Mouse (Mus musculus): Measurements from ENCODE around the gene Dnajc4. TPM values are rescaled to one million over a fixed set of nuclear protein-coding genes. Genes with fewer than 3 reads are reported as not detected.
A peak's percentile ranks its signal among the peaks of the same experiment; 100 is the strongest.

The Dnajc4 gene
- polyA plus RNA-seq, 1 experiment from 2014 or later: 26.3 TPM

DNA sequence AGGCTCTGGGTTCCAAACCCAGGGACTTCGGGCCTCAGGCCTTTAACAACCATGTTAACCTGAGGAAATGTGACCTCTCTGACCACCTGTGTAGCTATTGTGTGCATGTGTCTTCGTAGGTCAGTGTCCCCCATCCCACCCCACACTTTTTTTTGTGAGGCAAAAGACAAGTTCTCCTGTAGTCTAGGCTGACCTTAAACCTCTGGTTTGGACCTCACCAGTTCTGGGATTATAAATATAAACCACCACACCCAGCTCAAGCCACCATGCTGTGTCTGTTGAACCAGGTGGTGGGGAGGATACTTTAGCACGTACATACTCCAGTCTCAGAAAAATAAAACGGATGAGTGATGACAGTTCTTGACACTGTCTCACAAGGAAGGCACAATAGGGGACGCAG is 42.4 kb downstream of the Dnajc4 start:
- Histone ChIP-seq H3K9me3 (replicated peaks; ENCODE audit: control insufficient read depth, low read length) (no peaks in the 10 kb centered on the region), H3K27ac (ENCODE audit: low read depth, low read length) (peak overlapping the region; percentile 96; the same call in 1 of the 2 replicates), H3K36me3 (ENCODE audit: control insufficient read depth, insufficient read depth, low read length) (0 out of 2 replicates have a peak, but pooled peaks cover 3% of the 10 kb centered on the region), H3K27me3 (ENCODE audit: control insufficient read depth, insufficient read depth, low read length) (no peaks in the 10 kb centered on the region), H3K4me1 (ENCODE audit: control insufficient read depth, insufficient read depth, low read length) (peaks cover 22% of the 10 kb centered on the region), H3K4me3 (ENCODE audit: low read depth, low read length) (peak overlapping the region; percentile 70), H3K4me2 (peak overlapping the region; percentile 94), H3K9ac (ENCODE audit: low read depth, low read length) (peak overlapping the region; percentile 83; the same call in 1 of the 2 replicates)
- 58% methylated on average over 5 of the region's 5 CpGs for WGBS (ENCODE audit: insufficient replicate concordance)
- no peak for ATAC-seq (replicated peaks; ENCODE audit: insufficient number of reproducible peaks, low FRiP score, low TSS enrichment)

DNA sequence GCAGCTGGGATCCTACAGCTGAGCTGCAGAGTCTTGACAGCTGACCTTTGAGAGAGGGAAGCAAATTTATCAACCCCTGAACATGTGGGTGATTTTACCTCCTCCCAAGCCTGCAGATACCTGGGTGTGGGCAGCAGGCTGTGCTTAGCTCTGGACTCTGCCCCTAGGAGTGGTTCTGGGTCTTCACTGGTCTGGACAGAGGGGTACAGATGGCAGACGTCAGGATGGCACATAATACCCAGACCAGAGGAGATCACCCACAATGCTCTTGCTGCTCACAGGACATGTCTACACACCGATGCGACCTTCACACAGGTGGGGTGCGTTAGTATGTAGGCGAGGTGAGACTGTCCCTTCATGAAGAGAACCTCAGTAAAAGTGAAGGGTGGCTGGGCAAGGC is 42.8 kb downstream of the Dnajc4 start:
- no peaks in the 10 kb centered on the region for H3K36me3 ChIP-seq (ENCODE audit: control insufficient read depth, insufficient read depth, low read length)
- WGBS (ENCODE audit: insufficient replicate concordance): 85% methylated on average over 5 of the region's 5 CpGs
- H3K4me1 ChIP-seq (ENCODE audit: control insufficient read depth, insufficient read depth, low read length): peaks cover 20% of the 10 kb centered on the region
- ATAC-seq (replicated peaks; ENCODE audit: insufficient number of reproducible peaks, low FRiP score, low TSS enrichment): no peak
- H3K9ac ChIP-seq (ENCODE audit: low read depth, low read length): 0 out of 2 replicates have a peak overlapping the region, but pooled peaks have one; percentile 12
- H3K9me3 ChIP-seq (replicated peaks; ENCODE audit: control insufficient read depth, low read length): no peaks in the 10 kb centered on the region
- no peak overlapping the region for H3K27ac ChIP-seq (ENCODE audit: low read depth, low read length)
- H3K4me3 ChIP-seq (ENCODE audit: low read depth, low read length): no peak overlapping the region
- no peaks in the 10 kb centered on the region for H3K27me3 ChIP-seq (ENCODE audit: control insufficient read depth, insufficient read depth, low read length)
- no peak overlapping the region for H3K4me2 ChIP-seq

DNA sequence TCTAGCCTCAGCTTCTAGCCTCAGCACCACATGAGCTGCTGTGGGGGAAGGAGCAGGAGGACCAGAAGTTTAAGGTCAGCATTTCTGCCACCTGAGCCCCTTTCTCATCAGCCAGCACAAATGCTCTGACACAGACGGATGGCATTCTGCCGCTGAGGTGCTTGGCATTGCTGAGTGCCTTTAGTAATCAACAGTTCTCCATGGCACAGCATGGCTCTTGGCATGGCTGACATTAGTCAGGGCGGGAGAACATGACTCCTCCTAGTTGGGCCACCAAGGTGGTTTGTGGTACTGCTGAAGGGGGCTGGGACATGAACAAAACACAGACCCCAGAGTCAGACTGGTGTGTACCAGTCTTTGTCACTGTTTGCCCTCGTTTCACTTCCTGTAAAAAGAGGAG is 44.2 kb downstream of the Dnajc4 start:
- no peak for ATAC-seq (replicated peaks; ENCODE audit: insufficient number of reproducible peaks, low FRiP score, low TSS enrichment)
- Histone ChIP-seq H3K9ac (ENCODE audit: low read depth, low read length) (no peak overlapping the region), H3K4me3 (ENCODE audit: low read depth, low read length) (no peak overlapping the region), H3K27me3 (ENCODE audit: control insufficient read depth, insufficient read depth, low read length) (no peaks in the 10 kb centered on the region), H3K4me1 (ENCODE audit: control insufficient read depth, insufficient read depth, low read length) (peaks cover 19% of the 10 kb centered on the region), H3K27ac (ENCODE audit: low read depth, low read length) (no peak overlapping the region), H3K9me3 (replicated peaks; ENCODE audit: control insufficient read depth, low read length) (no peaks in the 10 kb centered on the region), H3K36me3 (ENCODE audit: control insufficient read depth, insufficient read depth, low read length) (no peaks in the 10 kb centered on the region), H3K4me2 (no peak overlapping the region)
- 81% methylated on average over 4 of the region's 4 CpGs for WGBS (ENCODE audit: insufficient replicate concordance)

DNA sequence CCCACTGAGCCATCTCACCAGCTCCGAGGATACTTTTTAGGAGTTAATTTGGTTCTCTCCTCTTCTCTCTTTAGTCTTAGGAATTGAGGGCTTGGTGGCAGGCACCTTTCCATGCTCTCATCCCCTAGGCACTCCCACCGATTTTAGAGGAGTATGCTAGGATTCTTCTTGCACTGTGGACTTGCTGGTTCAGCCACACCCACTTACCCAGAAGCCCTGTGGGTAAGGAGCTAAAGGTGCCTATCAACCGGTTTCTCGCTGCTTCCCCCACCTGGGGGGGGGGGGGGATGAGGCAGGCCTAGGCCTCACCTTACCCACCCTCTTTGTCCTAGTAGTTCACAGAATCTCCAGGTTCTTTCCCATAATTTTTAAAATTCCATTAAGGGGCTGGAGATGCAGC is 44.6 kb downstream of the Dnajc4 start:
- no peak for ATAC-seq (replicated peaks; ENCODE audit: insufficient number of reproducible peaks, low FRiP score, low TSS enrichment)
- Histone ChIP-seq H3K9ac (ENCODE audit: low read depth, low read length) (no peak overlapping the region), H3K4me3 (ENCODE audit: low read depth, low read length) (no peak overlapping the region), H3K36me3 (ENCODE audit: control insufficient read depth, insufficient read depth, low read length) (no peaks in the 10 kb centered on the region), H3K9me3 (replicated peaks; ENCODE audit: control insufficient read depth, low read length) (no peaks in the 10 kb centered on the region), H3K4me1 (ENCODE audit: control insufficient read depth, insufficient read depth, low read length) (peaks cover 19% of the 10 kb centered on the region), H3K27me3 (ENCODE audit: control insufficient read depth, insufficient read depth, low read length) (no peaks in the 10 kb centered on the region), H3K27ac (ENCODE audit: low read depth, low read length) (no peak overlapping the region), H3K4me2 (no peak overlapping the region)
- WGBS (ENCODE audit: insufficient replicate concordance): 60% methylated on average over 4 of the region's 4 CpGs

DNA sequence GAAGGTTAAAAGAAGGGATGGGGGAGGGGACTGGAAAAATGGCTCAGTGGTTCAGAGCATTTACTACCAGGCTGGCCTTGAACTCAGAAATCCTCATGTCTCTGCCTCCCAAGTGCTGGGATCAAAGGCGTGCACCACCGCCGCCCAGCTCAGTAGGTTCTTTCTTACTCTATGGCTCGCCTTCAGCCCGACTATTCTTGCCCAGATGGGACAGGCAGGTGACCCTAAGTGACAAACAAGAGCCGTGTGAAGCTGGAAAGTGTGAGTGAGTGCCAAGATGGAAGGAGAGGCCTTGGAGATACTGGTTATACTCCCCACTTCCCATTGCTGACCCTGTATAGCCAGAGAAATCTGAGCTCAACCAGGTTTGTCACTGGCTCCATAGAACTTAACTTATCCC is 48.7 kb downstream of the Dnajc4 start:
- H3K27ac ChIP-seq (ENCODE audit: low read depth, low read length): no peak overlapping the region
- no peaks in the 10 kb centered on the region for H3K27me3 ChIP-seq (ENCODE audit: control insufficient read depth, insufficient read depth, low read length)
- ATAC-seq (replicated peaks; ENCODE audit: insufficient number of reproducible peaks, low FRiP score, low TSS enrichment): no peak
- H3K36me3 ChIP-seq (ENCODE audit: control insufficient read depth, insufficient read depth, low read length): no peaks in the 10 kb centered on the region
- no peak overlapping the region for H3K4me3 ChIP-seq (ENCODE audit: low read depth, low read length)
- peaks cover 18% of the 10 kb centered on the region for H3K4me1 ChIP-seq (ENCODE audit: control insufficient read depth, insufficient read depth, low read length)
- H3K9ac ChIP-seq (ENCODE audit: low read depth, low read length): no peak overlapping the region
- no peaks in the 10 kb centered on the region for H3K9me3 ChIP-seq (replicated peaks; ENCODE audit: control insufficient read depth, low read length)
- WGBS (ENCODE audit: insufficient replicate concordance): 85% methylated on average over 6 of the region's 6 CpGs
- H3K4me2 ChIP-seq: no peak overlapping the region

DNA sequence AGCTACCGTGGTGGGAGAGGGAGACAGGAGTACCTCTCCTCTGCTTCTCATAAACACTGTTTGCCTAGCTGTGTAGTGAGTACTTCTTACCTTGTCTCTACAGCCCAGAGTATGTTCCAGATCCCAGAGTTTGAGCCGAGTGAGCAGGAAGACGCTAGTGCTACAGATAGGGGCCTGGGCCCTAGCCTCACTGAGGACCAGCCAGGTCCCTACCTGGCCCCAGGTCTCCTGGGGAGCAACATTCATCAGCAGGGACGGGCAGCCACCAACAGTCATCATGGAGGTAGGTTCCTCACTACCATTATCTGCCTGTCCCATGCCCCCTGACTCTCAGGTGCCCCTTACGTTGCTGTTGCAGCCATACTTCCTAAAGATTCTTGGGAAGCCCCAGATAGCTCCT is 49.6 kb downstream of the Dnajc4 start:
- H3K9ac ChIP-seq (ENCODE audit: low read depth, low read length): peak overlapping the region; percentile 89
- peak overlapping the region; percentile 79 for H3K4me2 ChIP-seq
- 23% methylated on average over 5 of the region's 5 CpGs for WGBS (ENCODE audit: insufficient replicate concordance)
- H3K4me1 ChIP-seq (ENCODE audit: control insufficient read depth, insufficient read depth, low read length): peaks cover 18% of the 10 kb centered on the region
- peak overlapping the region; percentile 96 for H3K27ac ChIP-seq (ENCODE audit: low read depth, low read length)
- no peaks in the 10 kb centered on the region for H3K36me3 ChIP-seq (ENCODE audit: control insufficient read depth, insufficient read depth, low read length)
- no peaks in the 10 kb centered on the region for H3K27me3 ChIP-seq (ENCODE audit: control insufficient read depth, insufficient read depth, low read length)
- ATAC-seq (replicated peaks; ENCODE audit: insufficient number of reproducible peaks, low FRiP score, low TSS enrichment): no peak
- H3K4me3 ChIP-seq (ENCODE audit: low read depth, low read length): peak overlapping the region; percentile 84
- no peaks in the 10 kb centered on the region for H3K9me3 ChIP-seq (replicated peaks; ENCODE audit: control insufficient read depth, low read length)

DNA sequence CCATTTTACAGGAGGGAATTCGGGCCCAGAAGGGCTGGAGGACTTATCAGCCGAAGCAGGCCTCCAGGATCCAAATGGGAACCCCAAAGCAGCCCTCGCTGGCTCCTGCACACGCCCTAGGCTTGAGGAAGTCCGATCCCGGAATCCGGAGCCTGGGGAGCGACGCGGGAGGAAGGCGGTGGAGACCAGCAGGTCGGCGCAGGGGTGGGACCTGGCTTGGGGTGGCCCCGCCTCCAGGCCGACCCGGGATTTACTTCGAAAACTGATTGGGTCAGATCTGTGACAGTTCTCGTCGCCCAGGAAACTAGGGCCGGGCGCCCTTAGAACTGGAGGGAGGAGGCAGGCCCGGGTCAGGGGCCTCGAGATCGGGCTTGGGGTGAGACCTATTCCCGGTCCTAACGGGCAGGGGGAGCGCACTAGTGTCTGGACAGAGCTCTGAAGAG is 50.1 kb downstream of the Dnajc4 start, which contains the start of gene Gpr137:
Gpr137 (minus strand) TSS at position 232 of the 443 bp plus-strand sequence.
- ATAC-seq (replicated peaks; ENCODE audit: insufficient number of reproducible peaks, low FRiP score, low TSS enrichment): peak; percentile 88
- Histone ChIP-seq H3K27ac (ENCODE audit: low read depth, low read length) (peak within 1 kb of the TSS; percentile 96), H3K4me1 (ENCODE audit: control insufficient read depth, insufficient read depth, low read length) (peaks cover 18% of the 10 kb centered on the region), H3K9ac (ENCODE audit: low read depth, low read length) (peak within 1 kb of the TSS; percentile 89), H3K9me3 (replicated peaks; ENCODE audit: control insufficient read depth, low read length) (no peaks in the 10 kb centered on the region), H3K4me2 (peak within 1 kb of the TSS; percentile 79), H3K27me3 (ENCODE audit: control insufficient read depth, insufficient read depth, low read length) (no peaks in the 10 kb centered on the region), H3K4me3 (ENCODE audit: low read depth, low read length) (peak within 1 kb of the TSS; percentile 84), H3K36me3 (ENCODE audit: control insufficient read depth, insufficient read depth, low read length) (no peaks in the 10 kb centered on the region)
- under 1% methylated on average over 27 of the region's 27 CpGs for WGBS (ENCODE audit: insufficient replicate concordance)

DNA sequence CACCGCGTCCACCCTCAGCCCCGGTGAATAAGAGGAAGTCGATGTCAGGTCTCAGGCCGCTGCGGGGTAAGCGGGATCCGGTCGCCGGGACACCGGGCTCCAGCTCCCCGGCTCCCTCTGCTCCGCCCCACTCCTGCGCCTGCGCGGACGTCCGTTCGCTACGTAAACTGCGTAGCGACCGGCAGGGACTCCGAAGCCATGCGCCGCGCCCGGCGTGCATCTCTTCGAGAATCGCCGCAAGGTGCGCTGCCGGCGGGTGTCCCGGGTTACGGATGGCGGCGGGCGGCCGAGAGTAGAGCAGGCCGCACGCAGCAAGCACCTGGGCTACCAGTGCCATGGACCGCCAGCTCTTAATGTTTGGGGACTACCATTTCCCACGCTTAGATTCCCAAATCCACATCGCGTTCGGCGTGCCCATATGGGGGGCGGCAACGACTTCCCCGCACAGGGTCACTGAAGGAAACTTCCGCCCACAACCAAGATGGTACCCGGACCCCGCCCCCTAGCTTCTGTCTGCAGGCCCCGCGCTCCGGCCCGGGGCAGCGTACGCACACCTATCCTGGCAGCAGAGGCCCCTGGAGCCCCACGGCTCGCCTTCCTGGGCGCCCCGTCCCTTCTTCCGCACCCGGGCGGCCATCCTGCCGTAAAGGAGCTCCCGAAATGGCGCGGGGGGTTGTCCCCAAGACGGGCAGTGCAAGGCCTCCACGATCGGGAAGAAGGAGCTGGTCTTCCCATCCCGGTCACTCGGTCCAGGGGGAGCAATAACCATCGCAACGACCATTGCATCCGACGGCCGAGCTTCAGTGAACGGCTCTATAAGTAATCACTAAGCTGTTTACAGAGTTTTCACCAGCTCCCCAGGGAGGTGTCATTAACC is 50.8 kb downstream of the Dnajc4 start, which contains the start of gene Bad:
Bad (plus strand) TSS at position 490 of the 877 bp plus-strand sequence.
- ATAC-seq (replicated peaks; ENCODE audit: insufficient number of reproducible peaks, low FRiP score, low TSS enrichment): peak; percentile 82
- WGBS (ENCODE audit: insufficient replicate concordance): under 1% methylated on average over 82 of the region's 83 CpGs
- no peaks in the 10 kb centered on the region for H3K36me3 ChIP-seq (ENCODE audit: control insufficient read depth, insufficient read depth, low read length)
- peak within 1 kb of the TSS; percentile 89 for H3K9ac ChIP-seq (ENCODE audit: low read depth, low read length)
- peak within 1 kb of the TSS; percentile 96 for H3K27ac ChIP-seq (ENCODE audit: low read depth, low read length)
- H3K27me3 ChIP-seq (ENCODE audit: control insufficient read depth, insufficient read depth, low read length): no peaks in the 10 kb centered on the region
- peak within 1 kb of the TSS; percentile 79 for H3K4me2 ChIP-seq
- H3K4me3 ChIP-seq (ENCODE audit: low read depth, low read length): peak within 1 kb of the TSS; percentile 84
- H3K9me3 ChIP-seq (replicated peaks; ENCODE audit: control insufficient read depth, low read length): no peaks in the 10 kb centered on the region
- peaks cover 18% of the 10 kb centered on the region for H3K4me1 ChIP-seq (ENCODE audit: control insufficient read depth, insufficient read depth, low read length)
